Mouse (Mus musculus): ENCODE measurements around the gene Rbm43. TPM values are rescaled to one million over a fixed set of nuclear protein-coding genes. Genes with fewer than 3 reads are reported as not detected.
"Not testable (repeated sequence)": the region's sequence is repeated elsewhere in the genome, so short reads cannot be mapped to it uniquely, and the experiment has no call there.

The Rbm43 gene
- polyA plus RNA-seq, 1 experiment from 2014 or later = 23.4 TPM

DNA sequence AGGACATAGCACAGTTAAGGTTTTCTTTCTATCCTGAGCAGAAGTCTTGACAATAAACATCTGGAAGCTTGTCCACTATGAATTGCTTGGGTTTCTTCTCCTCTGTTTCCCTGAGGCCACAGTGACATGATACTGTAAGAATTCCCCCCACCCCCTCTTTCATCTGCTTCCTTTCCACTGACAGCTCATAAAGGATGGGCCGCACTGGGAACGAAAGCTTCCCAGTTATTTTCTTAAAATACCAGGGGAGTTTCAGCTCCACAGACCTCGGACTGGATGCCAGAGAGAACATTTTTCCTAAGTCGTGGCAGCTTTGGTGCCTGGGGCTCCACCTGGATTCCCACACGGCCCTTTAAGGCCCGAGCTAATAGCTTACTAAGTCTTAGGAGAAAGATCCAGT lies 22.2 kb downstream of the Rbm43 start:
- H3K27ac ChIP-seq = no peak overlapping the region

DNA sequence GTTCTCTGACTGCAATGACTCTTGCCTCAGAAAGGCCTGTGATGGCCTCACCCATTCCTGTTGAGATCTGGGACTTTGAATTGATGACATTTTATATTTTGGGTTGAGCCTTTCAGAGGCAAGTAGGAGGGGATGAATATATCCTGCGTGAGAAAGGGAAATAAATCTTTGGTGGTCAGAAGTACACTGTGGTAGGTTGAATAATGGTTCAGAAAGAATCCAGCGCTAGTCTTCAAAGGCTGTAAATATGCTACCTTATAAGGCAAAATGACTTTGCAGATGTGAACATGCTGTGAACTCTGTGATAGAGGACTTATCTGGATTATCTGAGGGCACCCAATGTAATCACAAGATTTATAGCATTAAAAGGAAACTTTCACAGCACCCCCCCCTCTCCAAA lies 23.1 kb downstream of the Rbm43 start:
- Histone ChIP-seq H3K4me3 (replicated peaks) (no peak overlapping the region), H3K9me3 (replicated peaks) (no peaks in the 10 kb centered on the region), H3K4me2 (no peak overlapping the region), H3K27me3 (no peaks in the 10 kb centered on the region), H3K27ac (no peak overlapping the region), H3K4me1 (replicated peaks) (no peaks in the 10 kb centered on the region), H3K36me3 (no peaks in the 10 kb centered on the region), H3K9ac (no peak overlapping the region)
- ATAC-seq (ENCODE audit: low read depth) (no peak), DNase-seq (no peak)
- WGBS (ENCODE audit: insufficient replicate concordance) = 67% methylated on average over 2 of the region's 2 CpGs

More for the DNA sequence above, 22.2 kb downstream of the Rbm43 start:
- no peaks in the 10 kb centered on the region for H3K4me1 ChIP-seq (replicated peaks)
- H3K27me3 ChIP-seq = no peaks in the 10 kb centered on the region
- H3K4me3 ChIP-seq (replicated peaks) = no peak overlapping the region
- 38% methylated on average over 6 of the region's 6 CpGs for WGBS (ENCODE audit: insufficient replicate concordance)
- H3K9me3 ChIP-seq (replicated peaks) = no peaks in the 10 kb centered on the region
- no peak overlapping the region for H3K9ac ChIP-seq
- ATAC-seq (ENCODE audit: low read depth) = no peak
- no peaks in the 10 kb centered on the region for H3K36me3 ChIP-seq
- no peak for DNase-seq
- no peak overlapping the region for H3K4me2 ChIP-seq

DNA sequence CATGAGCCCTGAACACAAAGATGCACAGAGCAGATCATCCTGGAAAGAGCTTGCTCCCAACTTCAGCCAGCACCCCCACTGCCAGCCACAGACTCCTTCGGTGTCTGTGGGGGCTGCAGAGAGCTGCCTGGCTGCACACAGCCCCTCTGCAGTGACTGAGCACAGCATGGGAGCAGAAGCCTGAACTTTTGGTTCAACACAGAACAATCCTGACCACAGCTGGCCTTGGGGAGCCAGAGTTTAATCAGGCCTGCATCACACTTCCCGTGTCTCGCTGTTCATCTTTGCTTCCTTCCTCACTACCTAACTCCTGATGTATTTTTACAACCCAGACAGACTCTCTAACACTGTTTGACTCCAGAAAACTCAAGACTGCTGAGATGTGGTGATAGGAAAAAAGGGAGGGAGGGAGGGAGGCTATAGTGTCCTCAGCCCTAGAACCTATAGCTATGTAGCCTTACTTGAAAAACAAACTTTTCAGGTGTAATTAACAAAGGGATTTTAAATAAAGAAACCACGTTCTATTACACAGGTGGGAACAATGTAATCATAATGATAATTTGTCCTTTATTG lies 27.3 kb downstream of the Rbm43 start:
- 20% methylated on average over 4 of the region's 4 CpGs for WGBS (ENCODE audit: insufficient replicate concordance)
- no peaks in the 10 kb centered on the region for H3K4me1 ChIP-seq (replicated peaks)
- H3K27me3 ChIP-seq = no peaks in the 10 kb centered on the region
- no peaks in the 10 kb centered on the region for H3K9me3 ChIP-seq (replicated peaks)
- H3K27ac ChIP-seq = no peak overlapping the region
- no peak overlapping the region for H3K4me3 ChIP-seq (replicated peaks)
- H3K36me3 ChIP-seq = no peaks in the 10 kb centered on the region
- no peak overlapping the region for H3K4me2 ChIP-seq
- H3K9ac ChIP-seq = no peak overlapping the region
- no peak for ATAC-seq (ENCODE audit: low read depth)
- no peak for DNase-seq

DNA sequence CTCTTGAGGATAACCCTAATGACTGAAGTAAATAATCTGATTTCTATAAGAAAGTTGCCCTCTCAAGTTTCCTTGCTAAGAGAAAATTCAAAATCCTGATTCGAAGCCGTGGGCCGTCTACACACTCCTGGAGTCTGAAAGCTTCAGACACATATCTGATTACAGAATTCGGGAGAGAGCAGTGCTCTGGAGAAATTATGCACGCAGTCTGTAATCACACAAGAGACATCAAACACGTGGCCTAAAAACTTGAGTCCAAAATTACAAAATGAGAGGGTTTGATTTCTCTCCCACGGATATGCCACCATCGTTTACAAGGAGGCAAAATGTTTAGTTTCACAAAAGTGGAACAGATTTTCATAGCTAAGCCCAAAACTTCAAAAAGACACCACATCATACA lies 29.3 kb downstream of the Rbm43 start:
- Histone ChIP-seq H3K9me3 (replicated peaks) (no peaks in the 10 kb centered on the region), H3K4me2 (no peak overlapping the region), H3K9ac (no peak overlapping the region), H3K27ac (no peak overlapping the region), H3K4me3 (replicated peaks) (no peak overlapping the region), H3K36me3 (no peaks in the 10 kb centered on the region), H3K4me1 (replicated peaks) (no peaks in the 10 kb centered on the region), H3K27me3 (no peaks in the 10 kb centered on the region)
- WGBS (ENCODE audit: insufficient replicate concordance) = 80% methylated on average over 8 of the region's 8 CpGs
- DNase-seq (no peak), ATAC-seq (ENCODE audit: low read depth) (no peak)

DNA sequence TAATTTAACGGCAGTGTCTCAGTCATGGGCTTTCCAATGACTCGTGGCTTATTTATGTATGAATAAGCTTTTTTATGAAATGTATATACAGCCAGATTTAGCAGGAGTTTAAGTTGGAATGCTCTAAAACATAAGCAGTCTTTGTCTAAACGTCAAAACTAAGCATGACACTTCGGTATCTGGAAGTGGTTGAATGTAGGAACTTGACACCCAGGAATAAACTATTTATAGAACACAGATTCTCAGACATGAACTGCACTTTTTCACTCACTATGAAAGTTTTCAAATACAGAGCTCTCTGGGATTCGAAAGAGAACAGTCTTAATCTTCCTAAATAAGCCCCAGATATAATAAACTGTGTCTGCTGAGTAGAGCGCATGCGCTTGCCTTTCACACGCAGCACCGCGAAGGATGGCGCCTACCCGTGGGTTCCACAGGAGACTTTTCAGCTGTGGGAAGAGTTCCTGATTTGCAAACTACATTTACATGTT lies 42.5 kb downstream of the Rbm43 start:
- H3K27me3 ChIP-seq = no peaks in the 10 kb centered on the region
- no peak for ATAC-seq (ENCODE audit: low read depth)
- DNase-seq = no peak
- no peak overlapping the region for H3K4me3 ChIP-seq (replicated peaks)
- no peaks in the 10 kb centered on the region for H3K36me3 ChIP-seq
- no peaks in the 10 kb centered on the region for H3K4me1 ChIP-seq (replicated peaks)
- H3K9ac ChIP-seq = no peak overlapping the region
- H3K4me2 ChIP-seq = no peak overlapping the region
- no peaks in the 10 kb centered on the region for H3K9me3 ChIP-seq (replicated peaks)
- WGBS (ENCODE audit: insufficient replicate concordance) = 73% methylated on average over 12 of the region's 12 CpGs
- no peak overlapping the region for H3K27ac ChIP-seq

DNA sequence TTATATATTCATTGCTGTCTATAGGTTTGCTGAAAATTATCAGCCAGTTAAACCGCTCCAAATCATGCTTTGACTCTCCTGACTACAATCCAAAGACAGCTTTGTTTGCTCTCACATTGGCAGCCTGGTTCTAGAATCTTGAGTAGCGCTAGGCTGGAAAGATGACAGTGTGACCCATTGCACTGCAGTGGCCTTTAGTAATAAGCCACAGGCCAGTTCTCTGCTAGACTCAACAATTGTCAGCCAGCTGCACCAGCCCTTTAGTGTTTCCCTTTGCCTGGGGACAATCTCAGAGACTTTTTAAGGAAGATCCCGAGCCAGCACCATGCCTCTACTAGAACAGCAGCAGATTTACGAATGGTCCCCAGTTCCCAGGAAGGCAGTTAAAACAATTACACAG lies 44.0 kb downstream of the Rbm43 start:
- Histone ChIP-seq H3K4me3 (replicated peaks) (no peak overlapping the region), H3K9ac (no peak overlapping the region), H3K27ac (no peak overlapping the region), H3K9me3 (replicated peaks) (no peaks in the 10 kb centered on the region), H3K4me2 (no peak overlapping the region), H3K4me1 (replicated peaks) (no peaks in the 10 kb centered on the region), H3K27me3 (no peaks in the 10 kb centered on the region), H3K36me3 (no peaks in the 10 kb centered on the region)
- 67% methylated on average over 4 of the region's 4 CpGs for WGBS (ENCODE audit: insufficient replicate concordance)
- ATAC-seq (ENCODE audit: low read depth) = no peak
- no peak for DNase-seq

DNA sequence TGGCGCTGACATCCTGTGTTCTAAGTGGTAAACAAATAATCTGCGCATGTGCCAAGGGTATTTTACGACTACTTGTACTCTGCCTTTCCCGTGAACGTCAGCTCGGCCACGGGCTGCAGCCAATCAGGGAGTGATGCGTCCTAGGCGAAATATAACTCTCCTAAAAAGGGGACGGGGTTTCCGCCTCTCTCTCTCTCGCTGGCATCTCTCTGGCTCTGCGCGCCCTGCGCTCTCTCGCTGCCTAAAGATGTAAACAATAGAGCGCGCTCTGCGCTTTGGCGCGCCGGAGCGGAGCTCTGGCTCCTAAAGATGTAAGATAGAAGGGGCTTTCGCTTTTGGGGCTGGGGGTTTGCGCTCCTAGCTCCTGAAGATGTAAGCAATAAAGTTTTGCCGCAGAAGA lies 44.8 kb downstream of the Rbm43 start:
- DNase-seq; H3K4me3 ChIP-seq (replicated peaks); H3K36me3 ChIP-seq; H3K9ac ChIP-seq; H3K9me3 ChIP-seq (replicated peaks); H3K27me3 ChIP-seq; ATAC-seq (ENCODE audit: low read depth); H3K27ac ChIP-seq; H3K4me1 ChIP-seq (replicated peaks); H3K4me2 ChIP-seq: not testable (repeated sequence)
- WGBS (ENCODE audit: insufficient replicate concordance) = 90% methylated on average over 16 of the region's 26 CpGs

DNA sequence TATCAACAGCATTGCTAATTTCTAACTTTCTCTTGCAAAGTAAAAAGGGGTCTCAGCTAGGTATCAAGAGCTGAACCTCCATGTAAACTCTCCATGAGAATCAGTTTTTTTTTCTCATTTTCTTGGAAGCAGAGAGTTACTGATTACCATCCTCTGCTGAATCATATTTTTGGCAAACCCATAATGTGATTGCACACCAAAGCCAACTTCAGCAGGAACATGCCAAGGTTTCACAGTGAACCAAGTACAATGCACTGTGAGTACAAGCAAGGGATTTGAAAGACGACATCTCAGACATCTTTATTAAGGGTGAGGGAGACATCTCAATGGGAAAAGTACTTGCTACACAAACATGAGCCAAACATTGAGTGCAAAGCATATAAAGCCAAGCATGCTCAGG lies 54.8 kb downstream of the Rbm43 start:
- no peak overlapping the region for H3K27ac ChIP-seq
- no peaks in the 10 kb centered on the region for H3K9me3 ChIP-seq (replicated peaks)
- 59% methylated on average over 1 of the region's 1 CpGs for WGBS (ENCODE audit: insufficient replicate concordance)
- H3K27me3 ChIP-seq = no peaks in the 10 kb centered on the region
- no peaks in the 10 kb centered on the region for H3K36me3 ChIP-seq
- H3K4me2 ChIP-seq = no peak overlapping the region
- ATAC-seq (ENCODE audit: low read depth) (no peak), DNase-seq (no peak)
- no peaks in the 10 kb centered on the region for H3K4me1 ChIP-seq (replicated peaks)
- no peak overlapping the region for H3K4me3 ChIP-seq (replicated peaks)
- H3K9ac ChIP-seq = no peak overlapping the region

Other genes starting within 250 kb of the Rbm43 start
- 10.6 and 13.6 TPM in 2 replicates for gene Nmi, start 38.3 kb upstream of the Rbm43 start, polyA plus RNA-seq (2015; fragmentation: Nextera tagmentation; extraction: Ambion mirVana)
- 0.38 and 0.43 TPM in 2 replicates for gene Tnfaip6, start 102.8 kb upstream of the Rbm43 start, polyA plus RNA-seq (2015; fragmentation: Nextera tagmentation; extraction: Ambion mirVana)
- gene Rif1, start 137.7 kb upstream of the Rbm43 start, polyA plus RNA-seq (2015; fragmentation: Nextera tagmentation; extraction: Ambion mirVana) = 17.5 and 21.3 TPM in 2 replicates

Measured in liver, embryonic 13.5 days (tissue).